Mouse (Mus musculus) neural tube, postnatal 0 days (tissue): ENCODE data around the gene Lpar5. TPM values are rescaled to one million over a fixed set of nuclear protein-coding genes. Genes with fewer than 3 reads are reported as not detected.

Source experiments
- microRNA-seq: library from miRNA; unstranded; fragments of <30 nt; microRNA quantifications from one replicate; pipeline ENCODE4, GENCODE M21; 2016
- polyA plus RNA-seq: library from polyadenylated mRNA; unstranded; fragments of >200 nt; fragmentation: Nextera tagmentation; extraction: Ambion mirVana; gene quantifications from 2 replicates; pipeline ENCODE4 v1.2.1, GENCODE M21; 2015

Gene Lpar5
- polyA plus RNA-seq = 0.71 and 0.94 TPM in 2 replicates

DNA sequence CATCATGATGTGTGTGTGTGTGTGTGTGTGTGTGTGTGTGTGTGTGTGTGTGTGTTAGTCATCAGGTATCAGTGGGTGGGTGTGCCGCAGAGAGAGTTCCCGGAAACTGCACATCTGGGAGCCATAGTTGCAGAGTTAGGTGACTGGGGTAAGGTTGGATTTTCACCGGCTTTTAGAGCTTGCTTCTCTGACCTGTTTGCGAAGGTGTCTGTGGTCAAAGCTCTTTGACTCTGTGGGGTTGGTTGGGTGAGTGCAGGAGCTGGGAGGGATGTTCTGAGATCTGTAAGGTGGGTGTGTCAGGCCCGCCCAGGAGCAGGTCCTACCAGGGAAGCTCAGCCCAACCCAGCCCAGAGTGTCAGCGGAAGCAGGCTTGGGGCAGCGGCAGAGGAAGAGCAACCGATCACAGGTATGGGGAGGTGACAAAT lies at the start of gene Lpar5:
Gene Lpar5, plus strand, starts transcription at position 350 of the 425 bp plus-strand sequence.

DNA sequence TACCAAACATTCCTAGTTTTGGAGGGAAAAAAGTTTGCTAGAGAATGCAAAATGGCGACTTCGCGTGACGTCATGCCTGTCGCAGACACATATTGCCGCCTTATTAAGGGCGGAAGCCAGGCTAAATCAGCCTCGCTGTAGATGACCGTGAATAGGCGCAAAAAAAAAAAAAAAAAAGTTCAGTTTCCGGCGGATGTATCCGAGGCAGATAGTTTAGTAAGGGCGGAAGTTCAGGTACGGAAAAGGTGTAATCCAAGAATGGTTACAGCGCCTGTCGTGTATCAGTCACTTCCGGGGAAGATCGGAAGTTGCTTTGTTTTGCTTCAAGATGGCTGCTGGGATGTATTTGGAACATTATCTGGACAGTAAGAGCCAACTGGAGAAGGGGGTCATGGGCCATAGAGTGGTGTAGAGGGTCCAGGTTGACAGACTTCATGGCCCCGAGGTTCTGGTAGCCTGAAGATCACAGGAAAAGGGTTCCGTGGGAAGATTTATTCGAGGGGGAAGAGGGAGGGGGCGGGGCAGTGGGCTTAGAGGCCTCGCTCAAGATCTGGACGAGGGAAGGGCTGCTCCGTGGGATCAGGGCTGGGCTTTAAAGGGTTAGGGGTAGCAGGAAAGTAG lies 28.1 kb upstream of the Lpar5 start, which contains the start of gene Ing4:
Gene Ing4, plus strand, starts transcription at position 228 of the 621 bp plus-strand sequence.

DNA sequence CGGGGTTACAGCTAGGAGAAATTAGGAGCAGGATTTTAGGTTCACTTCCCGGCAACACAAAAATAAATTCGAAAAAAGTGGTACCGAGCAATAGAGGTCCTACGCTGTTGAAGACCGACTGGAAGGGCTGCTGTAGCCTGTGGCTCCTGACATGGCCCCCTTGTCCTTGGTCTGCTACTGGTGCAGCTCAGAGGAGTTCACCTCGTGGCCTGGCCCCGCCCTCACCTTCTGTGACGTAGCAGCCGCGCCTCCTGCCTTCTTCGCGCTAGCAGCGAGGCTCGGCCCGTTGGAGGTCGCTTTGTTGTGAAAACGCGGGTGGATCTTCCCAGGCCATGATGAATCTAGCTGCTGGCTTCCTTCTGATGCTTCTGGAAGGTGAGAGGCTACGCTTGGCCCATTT lies 18.0 kb upstream of the Lpar5 start, which contains the start of gene Acrbp:
Gene Acrbp, plus strand, starts transcription at position 12 of the 400 bp plus-strand sequence.

DNA sequence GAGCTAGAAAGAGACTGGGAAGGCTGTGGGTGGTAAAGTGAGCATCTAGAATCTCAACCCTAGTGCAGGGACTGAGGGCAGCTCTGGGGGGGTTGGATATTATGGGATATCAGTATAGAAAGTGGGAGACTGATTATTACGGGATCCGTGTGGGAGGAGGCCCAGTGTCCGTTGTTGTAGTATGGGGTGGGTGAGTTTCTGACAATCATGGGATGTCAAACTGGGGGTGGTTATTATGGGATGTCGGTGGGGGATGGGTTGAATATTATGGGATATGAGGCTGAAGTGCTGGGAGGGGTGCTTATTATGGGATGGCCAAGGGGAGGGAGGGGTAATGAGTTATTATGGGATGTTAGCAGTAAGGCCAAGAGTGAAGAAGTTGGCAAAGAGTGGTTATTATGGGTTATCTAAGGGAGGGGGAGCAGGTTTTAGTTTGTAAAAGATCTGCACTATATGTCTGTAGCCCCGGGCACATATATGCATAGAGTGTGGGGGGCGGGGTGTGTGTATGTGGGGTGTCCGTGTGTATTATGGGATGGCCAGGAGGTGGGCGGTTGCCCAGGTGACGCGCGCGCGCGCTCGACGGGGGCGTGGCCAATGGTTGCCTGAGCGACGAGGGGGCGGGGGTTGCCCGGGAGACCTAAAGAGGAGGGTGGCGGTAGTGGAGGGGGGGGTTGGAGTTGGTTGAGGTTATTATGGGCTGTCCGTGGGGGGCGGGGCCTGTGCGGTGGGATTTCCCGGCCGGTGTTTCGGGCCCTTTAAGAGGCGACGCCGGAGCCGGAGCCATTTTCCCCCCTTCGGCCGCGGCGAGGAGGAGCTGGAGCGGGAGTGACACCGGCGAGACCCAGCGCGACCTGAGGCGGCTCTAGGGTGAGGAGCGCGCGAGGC lies 27.9 kb downstream of the Lpar5 start, which contains the start of gene Chd4:
Gene Chd4, plus strand, starts transcription at position 591 of the 888 bp plus-strand sequence.

DNA sequence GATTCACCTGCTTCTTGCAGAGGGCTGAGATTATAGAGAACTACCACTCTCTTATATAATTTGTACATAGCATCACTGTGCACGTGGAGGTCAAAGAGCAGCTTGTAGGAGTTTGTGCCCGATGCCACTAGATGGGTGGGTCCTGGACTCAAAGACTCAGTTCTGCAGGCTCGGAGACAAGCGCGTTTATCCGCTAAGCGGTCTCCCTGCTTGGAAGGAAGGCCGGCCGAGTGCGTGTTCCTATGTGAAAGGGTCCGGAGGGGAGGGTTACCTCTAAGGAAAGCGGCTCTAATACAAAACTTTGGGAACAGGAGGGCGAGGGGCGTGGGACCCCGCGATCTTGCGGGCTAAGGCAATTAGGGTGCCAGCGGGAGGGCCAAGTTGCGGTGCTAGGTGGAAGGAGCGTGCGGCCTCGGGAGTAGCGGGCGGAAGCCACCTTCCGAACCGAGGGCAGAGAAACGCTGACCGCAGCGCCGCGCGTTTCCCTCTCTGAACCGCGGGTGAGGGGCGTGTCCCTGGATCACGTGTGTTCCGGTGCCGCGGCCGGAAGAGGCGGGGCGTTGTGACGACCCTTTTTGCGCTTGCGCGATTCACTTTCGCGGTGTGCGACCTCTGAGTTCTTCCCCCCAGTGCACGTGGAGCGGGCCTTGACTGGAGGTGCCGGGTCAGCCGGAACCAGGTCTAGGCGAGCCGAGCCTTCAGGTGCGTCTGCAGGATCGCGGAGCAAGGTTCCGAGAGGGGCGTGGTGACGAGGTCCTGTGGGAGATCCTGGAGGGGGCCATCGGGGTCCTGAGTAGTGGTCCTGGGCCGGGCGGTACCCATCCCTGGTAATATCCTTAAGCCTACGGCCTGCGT lies 63.8 kb downstream of the Lpar5 start, which contains the start of gene Nop2:
Gene Nop2, plus strand, starts transcription at position 608 of the 855 bp plus-strand sequence.

Small RNA genes within 50 kb of the gene (microRNA-seq; reads per million reads assigned to microRNA genes)
- gene Mir7045 = not detected

Other genes starting within 250 kb of the Lpar5 start
- gene Usp5, start 238.4 kb upstream of the Lpar5 start, polyA plus RNA-seq = 154 and 171 TPM in 2 replicates
- gene Cdca3, start 238.4 kb upstream of the Lpar5 start, polyA plus RNA-seq = 18.2 and 21.2 TPM in 2 replicates
- 0.22 and 0.38 TPM in 2 replicates for gene Gnb3, start 227.6 kb upstream of the Lpar5 start, polyA plus RNA-seq
- gene P3h3, start 210.2 kb upstream of the Lpar5 start, polyA plus RNA-seq = 16.8 and 19.6 TPM in 2 replicates
- 35.3 and 42.6 TPM in 2 replicates for gene Gpr162, start 203.9 kb upstream of the Lpar5 start, polyA plus RNA-seq
- gene Cd4, start 179.7 kb upstream of the Lpar5 start, polyA plus RNA-seq = 0.15 TPM in 1 of 2 replicates, not detected in the other
- gene Lag3, start 156.2 kb upstream of the Lpar5 start, polyA plus RNA-seq = 3.1 and 5.2 TPM in 2 replicates
- gene Ptms, start 147.8 kb upstream of the Lpar5 start, polyA plus RNA-seq = 932 TPM in 2 replicates
- 685 and 704 TPM in 2 replicates for gene Mlf2, start 136.5 kb upstream of the Lpar5 start, polyA plus RNA-seq
- 111 and 114 TPM in 2 replicates for gene Cops7a, start 102.4 kb upstream of the Lpar5 start, polyA plus RNA-seq
- 80.9 and 95.2 TPM in 2 replicates for gene Pianp, start 71.2 kb upstream of the Lpar5 start, polyA plus RNA-seq
- 13.6 and 13.7 TPM in 2 replicates for gene Zfp384, start 58.8 kb upstream of the Lpar5 start, polyA plus RNA-seq
- 91.2 and 93.6 TPM in 2 replicates for gene Ing4, start 28.2 kb upstream of the Lpar5 start, polyA plus RNA-seq
- gene Acrbp, start 18.2 kb upstream of the Lpar5 start, polyA plus RNA-seq = 18.7 and 19.3 TPM in 2 replicates
- gene Chd4, start 28.1 kb downstream of the Lpar5 start, polyA plus RNA-seq = 90.4 and 92.6 TPM in 2 replicates
- 37.5 and 39.7 TPM in 2 replicates for gene Nop2, start 64.0 kb downstream of the Lpar5 start, polyA plus RNA-seq
- gene Iffo1, start 77.3 kb downstream of the Lpar5 start, polyA plus RNA-seq = 24.5 and 27.5 TPM in 2 replicates
- 1,880 and 2,030 TPM in 2 replicates for gene Gapdh, start 98.5 kb downstream of the Lpar5 start, polyA plus RNA-seq
- gene Ncapd2, start 123.8 kb downstream of the Lpar5 start, polyA plus RNA-seq = 17.6 and 23.0 TPM in 2 replicates
- 166 and 188 TPM in 2 replicates for gene Mrpl51, start 123.9 kb downstream of the Lpar5 start, polyA plus RNA-seq
- gene Vamp1, start 147.6 kb downstream of the Lpar5 start, polyA plus RNA-seq = 148 and 157 TPM in 2 replicates
- 7.7 and 9.3 TPM in 2 replicates for gene Tapbpl, start 163.9 kb downstream of the Lpar5 start, polyA plus RNA-seq
- gene Cd27, start 169.1 kb downstream of the Lpar5 start, polyA plus RNA-seq = 2.5 TPM in 2 replicates
- gene Tuba3a, start 218.1 kb downstream of the Lpar5 start, polyA plus RNA-seq = not detected in 2 replicates
- 17.2 and 19.2 TPM in 2 replicates for gene Ltbr, start 246.0 kb downstream of the Lpar5 start, polyA plus RNA-seq